Mouse (Mus musculus): Measurements from ENCODE around the gene Lrrc4.

The Lrrc4 gene

DNA sequence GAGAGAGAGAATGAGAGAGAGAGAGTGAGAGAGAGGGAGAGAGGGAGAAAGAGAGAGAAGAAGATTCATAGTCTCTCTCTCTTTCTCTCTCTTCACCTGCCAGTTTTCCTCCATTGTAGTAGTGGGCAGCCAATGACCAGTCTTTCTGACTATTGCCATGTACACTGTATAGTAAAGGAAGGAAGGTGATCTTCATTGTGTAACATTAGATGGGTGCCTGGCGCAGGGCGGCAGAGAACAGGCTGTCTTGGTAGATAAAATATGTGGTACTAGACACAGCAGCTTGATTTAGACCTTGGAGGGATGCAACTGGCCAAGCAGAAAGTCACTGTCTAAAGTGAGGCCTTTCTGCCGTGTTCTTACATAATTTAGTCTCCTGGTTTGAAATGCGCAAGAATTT is 216.7 kb downstream of the Lrrc4 start:
- DNase-seq (ENCODE audit: low spot score), result no peak

- no peak for DNase-seq (ENCODE audit: low spot score)
Measured at GRCm38 (mm10) chr6:28613441-28613840, 218.1 kb downstream of the Lrrc4 start.
